Mouse (Mus musculus) megakaryocyte-erythroid progenitor cell, adult 5-6 weeks (primary cell): ENCODE results near the gene Ccsap. TPM values are rescaled to one million over a fixed set of nuclear protein-coding genes. Genes with fewer than 3 reads are reported as not detected.
"Not testable (repeated sequence)": the region's sequence is repeated elsewhere in the genome, so short reads cannot be mapped to it uniquely, and the experiment has no call there.

Source experiments
- ATAC-seq: replicated peaks from 2 replicates; pipeline ENCODE4 v1.8.0; 2016; ENCODE audit warnings: mild to moderate bottlenecking, inconsistent platforms; ENCODE audit not compliant: severe bottlenecking, poor library complexity, low FRiP score, low TSS enrichment
- total RNA-seq, 2 experiments: library from RNA; stranded (forward) in 1 of 2; stranded (reverse) in 1 of 2; fragments of 200-1000, 215-1000 nt in 1 of 2; fragments of >200 nt in 1 of 2; fragmentation: Nextera tagmentation in 1 of 2; gene quantifications; 2 replicates each; pipeline ENCODE4 v1.2.3; 2014 to 2017

The Ccsap gene
- total RNA-seq, 2 experiments from 2014 or later, result 11.2 to 11.6 TPM

- not testable (repeated sequence) for ATAC-seq
Measured at GRCm38 (mm10) chr8:123809342-123809741, 50.7 kb downstream of the Ccsap start.

- ATAC-seq, result no peak
Measured at GRCm38 (mm10) chr8:123808671-123809070, 51.3 kb downstream of the Ccsap start.

DNA sequence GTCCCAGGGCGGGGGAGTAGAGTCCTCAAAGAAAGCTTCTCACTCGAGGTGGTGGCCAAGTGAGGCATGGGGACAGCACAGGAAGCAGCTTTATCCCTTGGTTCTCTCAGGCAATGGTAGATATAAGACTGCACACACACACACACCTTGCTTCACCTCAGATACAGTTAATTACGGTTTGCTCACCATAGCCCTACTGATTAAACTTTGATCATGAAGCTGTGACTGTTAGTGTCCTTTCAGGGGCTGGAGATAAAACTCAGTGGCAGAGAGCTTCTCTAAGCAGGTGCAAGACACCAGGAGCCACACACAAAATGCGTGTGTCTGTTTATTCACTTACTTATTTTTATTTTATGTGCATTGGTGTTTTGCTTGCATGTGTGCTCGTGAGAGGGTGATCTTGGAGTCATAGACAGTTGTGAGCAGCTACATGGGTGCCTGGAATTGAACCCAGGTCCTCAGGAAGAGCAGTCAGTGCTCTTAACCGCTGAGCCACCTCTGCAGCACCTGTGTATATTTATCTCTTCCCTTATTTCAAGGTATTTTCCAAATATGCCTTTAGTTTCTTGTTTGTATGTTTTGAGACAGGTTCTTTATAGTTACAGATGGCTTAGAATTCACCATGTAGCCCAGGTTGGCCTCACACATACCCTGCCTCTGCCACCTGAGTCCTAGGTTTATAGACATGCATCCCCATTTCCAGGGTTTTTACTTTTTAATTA lies 52.0 kb downstream of the Ccsap start:
- peak; percentile 45 for ATAC-seq

GRCm38 (mm10) chr8:123807024-123807431 lies 53.0 kb downstream of the Ccsap start:
- ATAC-seq, result peak; percentile 84

GRCm38 (mm10) chr8:123806374-123806935 lies 53.6 kb downstream of the Ccsap start:
- no peak for ATAC-seq

DNA sequence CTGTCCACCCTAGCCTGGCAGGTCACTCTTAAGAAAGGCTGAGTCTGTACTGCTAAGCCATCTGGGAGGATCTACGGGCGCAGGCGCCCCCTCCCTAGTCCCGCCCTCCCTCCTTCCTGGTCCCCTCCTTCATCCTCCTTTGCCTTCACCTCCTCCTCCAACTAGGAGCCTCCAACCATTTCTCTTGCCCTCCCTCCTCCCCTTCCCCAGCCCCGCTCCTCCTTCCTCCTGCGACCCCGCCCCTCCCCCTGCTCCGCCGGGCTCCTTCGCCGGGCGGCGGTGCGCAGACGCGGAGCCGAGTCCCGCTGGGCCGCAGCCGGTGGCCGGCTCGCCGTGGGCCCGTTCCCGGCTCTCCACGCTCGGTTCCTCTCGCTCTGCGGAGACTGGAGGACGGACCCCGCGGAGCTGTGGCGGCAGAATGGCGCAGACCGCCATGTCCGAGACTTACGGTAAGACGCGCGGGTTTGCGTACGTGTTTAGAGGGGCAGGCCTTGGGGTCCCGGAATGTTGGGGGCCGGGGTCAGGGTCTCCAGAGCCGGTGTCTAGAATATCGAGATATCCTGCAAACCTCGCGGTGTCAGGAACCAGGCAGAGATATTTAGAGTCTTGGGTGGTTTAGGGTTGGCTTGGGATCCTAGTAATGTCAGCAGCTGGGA lies 54.2 kb downstream of the Ccsap start, which contains the start of gene Rab4a:
TSS of gene Rab4a (plus strand) at position 268 of the 656 bp plus-strand sequence.
- ATAC-seq, result peak; percentile 36

- ATAC-seq, result peak; percentile 5; the same call in 1 of the 2 replicates
Measured at GRCm38 (mm10) chr8:123805209-123805717, 54.7 kb downstream of the Ccsap start.

GRCm38 (mm10) chr8:123804586-123804985 lies 55.4 kb downstream of the Ccsap start:
- no peak for ATAC-seq

DNA sequence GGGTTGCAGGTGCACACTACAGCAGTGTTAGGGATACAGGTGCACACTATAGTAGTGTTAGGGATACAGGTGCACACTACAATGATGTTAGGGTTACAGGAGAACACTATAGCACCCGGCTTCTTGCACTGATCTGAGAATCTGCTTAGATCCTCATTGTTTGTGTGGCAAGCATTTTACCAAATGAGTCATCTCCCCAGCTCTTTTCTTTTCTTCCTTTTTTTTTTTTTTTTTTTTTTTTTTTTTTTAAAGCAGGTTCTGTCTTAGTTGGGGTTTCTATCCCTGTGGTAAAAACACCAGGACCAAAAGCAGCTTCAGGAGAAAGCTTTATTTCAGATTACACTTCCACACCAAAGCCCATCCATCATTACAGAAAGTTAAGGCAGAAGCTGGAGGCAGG lies 56.4 kb downstream of the Ccsap start:
- no peak for ATAC-seq

- no peak for ATAC-seq
Measured at GRCm38 (mm10) chr8:123801538-123801937, 58.5 kb downstream of the Ccsap start.

- no peak for ATAC-seq
Measured at GRCm38 (mm10) chr8:123800867-123801266, 59.1 kb downstream of the Ccsap start.

GRCm38 (mm10) chr8:123799885-123800284 lies 60.1 kb downstream of the Ccsap start:
- no peak for ATAC-seq

DNA sequence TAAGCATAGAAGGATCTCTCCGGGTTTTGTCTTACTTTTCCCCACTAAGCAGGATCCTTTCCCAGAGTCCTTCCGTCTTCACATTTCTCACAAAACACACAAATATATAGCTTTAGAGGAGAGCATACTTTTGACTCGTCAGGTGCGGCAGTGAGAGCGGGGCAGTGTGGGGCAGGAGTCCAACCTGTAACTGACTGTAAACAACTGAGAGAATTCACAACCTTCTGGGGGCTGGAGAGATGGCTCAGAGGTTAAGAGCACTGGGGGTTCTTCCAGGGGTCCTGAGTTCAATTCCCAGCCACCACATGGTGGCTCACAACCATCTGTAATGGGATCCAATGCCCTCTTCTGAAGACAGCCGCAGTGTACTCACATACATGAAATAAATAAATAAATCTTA lies 60.6 kb downstream of the Ccsap start:
- no peak for ATAC-seq

- ATAC-seq, result peak; percentile 97
Measured at GRCm38 (mm10) chr8:123797928-123798327, 62.1 kb downstream of the Ccsap start.

- ATAC-seq, result no peak
Measured at GRCm38 (mm10) chr8:123796758-123797157, 63.3 kb downstream of the Ccsap start.

GRCm38 (mm10) chr8:123794766-123795165 lies 65.2 kb downstream of the Ccsap start:
- no peak for ATAC-seq

- ATAC-seq, result no peak
Measured at GRCm38 (mm10) chr8:123793900-123794299, 66.1 kb downstream of the Ccsap start.

DNA sequence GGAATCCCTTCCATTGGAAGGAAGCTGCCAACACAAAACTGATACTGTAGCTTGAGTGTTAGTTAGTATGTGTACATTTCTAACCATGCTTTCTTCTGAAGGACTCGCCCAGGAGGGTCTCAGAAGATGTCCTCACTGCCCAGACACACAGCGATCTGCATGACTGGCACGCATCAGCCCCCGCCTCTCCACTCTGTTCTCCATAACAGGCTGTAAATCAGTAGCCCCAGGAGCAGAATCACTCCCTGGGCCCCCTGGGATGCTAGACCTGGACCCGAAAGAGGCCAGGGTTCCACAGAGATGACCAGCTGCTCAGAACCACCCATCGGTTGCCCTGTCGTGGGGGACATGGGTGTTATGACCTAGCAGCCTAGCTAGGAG lies 68.2 kb downstream of the Ccsap start:
- ATAC-seq, result no peak

GRCm38 (mm10) chr8:123791101-123791844 lies 68.7 kb downstream of the Ccsap start:
- no peak for ATAC-seq
